Mouse (Mus musculus): ENCODE results near the gene Hadh.

Hadh gene

GRCm38 (mm10) chr3:131271559-131272373 lies at the start of gene Hadh:
Hadh (minus strand) TSS chr3:131272101.
- DNase-seq (ENCODE audit: low spot score): peak; percentile 88

- DNase-seq (ENCODE audit: low spot score): peak; percentile 78
Measured at GRCm38 (mm10) chr3:131320184-131320583, 48.3 kb upstream of the Hadh start.

- no peak for DNase-seq (ENCODE audit: low spot score)
Measured at GRCm38 (mm10) chr3:131318211-131318610, 46.3 kb upstream of the Hadh start.

- DNase-seq (ENCODE audit: low spot score): no peak
Measured at GRCm38 (mm10) chr3:131317126-131317525, 45.2 kb upstream of the Hadh start.

- no peak for DNase-seq (ENCODE audit: low spot score)
Measured at GRCm38 (mm10) chr3:131315957-131316510, 44.1 kb upstream of the Hadh start.

- no peak for DNase-seq (ENCODE audit: low spot score)
Measured at GRCm38 (mm10) chr3:131312340-131312739, 40.4 kb upstream of the Hadh start.

GRCm38 (mm10) chr3:131310572-131310971 lies 38.7 kb upstream of the Hadh start:
- DNase-seq (ENCODE audit: low spot score): no peak

GRCm38 (mm10) chr3:131307811-131308210 lies 35.9 kb upstream of the Hadh start:
- DNase-seq (ENCODE audit: low spot score): no peak

GRCm38 (mm10) chr3:131306255-131306654 lies 34.4 kb upstream of the Hadh start:
- DNase-seq (ENCODE audit: low spot score): no peak

- no peak for DNase-seq (ENCODE audit: low spot score)
Measured at GRCm38 (mm10) chr3:131303320-131303714, 31.4 kb upstream of the Hadh start.

GRCm38 (mm10) chr3:131302452-131303319 lies 30.8 kb upstream of the Hadh start, which contains the start of gene Cyp2u1:
Cyp2u1 (minus strand) TSS chr3:131303227.
- DNase-seq (ENCODE audit: low spot score): peak; percentile 86

GRCm38 (mm10) chr3:131299908-131300307 lies 28.0 kb upstream of the Hadh start:
- no peak for DNase-seq (ENCODE audit: low spot score)

GRCm38 (mm10) chr3:131299078-131299477 lies 27.2 kb upstream of the Hadh start:
- DNase-seq (ENCODE audit: low spot score): no peak

- DNase-seq (ENCODE audit: low spot score): no peak
Measured at GRCm38 (mm10) chr3:131296893-131297292, 25.0 kb upstream of the Hadh start.

GRCm38 (mm10) chr3:131295513-131296200 lies 23.8 kb upstream of the Hadh start:
- no peak for DNase-seq (ENCODE audit: low spot score)

GRCm38 (mm10) chr3:131294503-131294902 lies 22.6 kb upstream of the Hadh start:
- DNase-seq (ENCODE audit: low spot score): no peak

- no peak for DNase-seq (ENCODE audit: low spot score)
Measured at GRCm38 (mm10) chr3:131292959-131293358, 21.1 kb upstream of the Hadh start.

GRCm38 (mm10) chr3:131292349-131292748 lies 20.4 kb upstream of the Hadh start:
- DNase-seq (ENCODE audit: low spot score): no peak

GRCm38 (mm10) chr3:131291890-131292289 lies 20.0 kb upstream of the Hadh start:
- DNase-seq (ENCODE audit: low spot score): no peak

- no peak for DNase-seq (ENCODE audit: low spot score)
Measured at GRCm38 (mm10) chr3:131274151-131274550, 2.2 kb upstream of the Hadh start.

GRCm38 (mm10) chr3:131272374-131273100 lies 636 bp upstream of the Hadh start:
- no peak for DNase-seq (ENCODE audit: low spot score)
